Mouse (Mus musculus) adrenal gland, postnatal 10 days (tissue): ENCODE results near the gene Fam89b. TPM values are rescaled to one million over a fixed set of nuclear protein-coding genes. Genes with fewer than 3 reads are reported as not detected.

Experiments
- DNase-seq: peaks from one replicate; pipeline ENCODE4 v3.0.0; 2021; ENCODE audit warnings: mixed read lengths
- long read RNA-seq, 2 experiments: library from polyadenylated mRNA; stranded (forward); transcript quantifications; one replicate each; pipeline ENCODE4 v2.0.0; 2021
- total RNA-seq, 2 experiments: library from RNA; stranded (reverse); gene quantifications; 2 replicates each; pipeline ENCODE4 v1.2.3; 2021

Fam89b gene
- 10 to 100 TPM; 47.0 to 59.8 TPM for total RNA-seq
- long read RNA-seq, experiment 1, transcript Fam89b-202 (2 exons, 1,189 nt), result minor isoform, 8 of 70 reads
- long read RNA-seq, experiment 1, transcript Fam89b-203 (2 exons, 1,160 nt), result minor isoform, 5 of 70 reads
- long read RNA-seq, experiment 1, transcript Fam89b-201 (2 exons, 1,197 nt), result major isoform, 49 of 70 reads
- long read RNA-seq, experiment 1, partial matches to known transcripts, result 8 of 70 reads
- long read RNA-seq, experiment 1, other reads (novel, unspliced or antisense), result 0 of 70 reads
- long read RNA-seq, experiment 2, transcript Fam89b-201 (2 exons, 1,197 nt), result major isoform, 27 of 38 reads
- long read RNA-seq, experiment 2, transcript Fam89b-202 (2 exons, 1,189 nt), result minor isoform, 8 of 38 reads
- long read RNA-seq, experiment 2, partial matches to known transcripts, result 0 of 38 reads
- long read RNA-seq, experiment 2, other reads (novel, unspliced or antisense), result 0 of 38 reads

GRCm38 (mm10) chr19:5729444-5729815, at the start of gene Fam89b:
Gene Fam89b, minus strand, starts transcription at chr19:5729653.
- DNase-seq, result peak; percentile 95

GRCm38 (mm10) chr19:5778312-5778711, 48.9 kb upstream of the Fam89b start:
- DNase-seq, result no peak

DNA sequence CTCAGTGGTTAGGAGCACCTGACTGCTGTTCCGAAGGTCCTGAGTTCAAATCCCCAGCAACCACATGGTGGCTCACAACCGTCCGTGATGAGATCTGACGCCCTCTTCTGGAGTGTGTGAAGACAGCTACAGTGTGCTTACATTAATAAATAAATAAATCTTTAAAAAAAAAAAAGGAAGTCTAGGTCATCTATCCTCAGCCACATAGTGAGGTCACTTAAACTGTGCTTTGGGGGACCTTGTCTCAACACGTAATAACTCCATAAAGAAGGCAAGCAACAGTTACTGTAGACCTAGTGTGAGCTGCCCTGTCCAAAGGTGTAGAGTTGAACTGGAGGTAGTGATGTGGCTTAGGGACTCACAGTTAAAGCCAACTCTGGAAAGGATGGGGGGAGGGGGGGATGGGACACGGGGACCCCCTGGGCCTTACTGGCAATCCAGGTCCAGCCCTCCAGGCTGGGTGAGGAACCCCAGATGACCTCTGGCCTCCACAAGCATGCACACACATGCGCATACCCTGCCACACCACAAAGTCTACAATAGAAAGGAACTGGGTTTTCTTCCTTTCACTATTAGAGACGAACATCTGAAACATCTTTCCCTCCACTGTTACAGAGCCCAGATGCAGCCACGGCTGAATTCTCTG, 48.1 kb upstream of the Fam89b start:
- DNase-seq, result no peak

DNA sequence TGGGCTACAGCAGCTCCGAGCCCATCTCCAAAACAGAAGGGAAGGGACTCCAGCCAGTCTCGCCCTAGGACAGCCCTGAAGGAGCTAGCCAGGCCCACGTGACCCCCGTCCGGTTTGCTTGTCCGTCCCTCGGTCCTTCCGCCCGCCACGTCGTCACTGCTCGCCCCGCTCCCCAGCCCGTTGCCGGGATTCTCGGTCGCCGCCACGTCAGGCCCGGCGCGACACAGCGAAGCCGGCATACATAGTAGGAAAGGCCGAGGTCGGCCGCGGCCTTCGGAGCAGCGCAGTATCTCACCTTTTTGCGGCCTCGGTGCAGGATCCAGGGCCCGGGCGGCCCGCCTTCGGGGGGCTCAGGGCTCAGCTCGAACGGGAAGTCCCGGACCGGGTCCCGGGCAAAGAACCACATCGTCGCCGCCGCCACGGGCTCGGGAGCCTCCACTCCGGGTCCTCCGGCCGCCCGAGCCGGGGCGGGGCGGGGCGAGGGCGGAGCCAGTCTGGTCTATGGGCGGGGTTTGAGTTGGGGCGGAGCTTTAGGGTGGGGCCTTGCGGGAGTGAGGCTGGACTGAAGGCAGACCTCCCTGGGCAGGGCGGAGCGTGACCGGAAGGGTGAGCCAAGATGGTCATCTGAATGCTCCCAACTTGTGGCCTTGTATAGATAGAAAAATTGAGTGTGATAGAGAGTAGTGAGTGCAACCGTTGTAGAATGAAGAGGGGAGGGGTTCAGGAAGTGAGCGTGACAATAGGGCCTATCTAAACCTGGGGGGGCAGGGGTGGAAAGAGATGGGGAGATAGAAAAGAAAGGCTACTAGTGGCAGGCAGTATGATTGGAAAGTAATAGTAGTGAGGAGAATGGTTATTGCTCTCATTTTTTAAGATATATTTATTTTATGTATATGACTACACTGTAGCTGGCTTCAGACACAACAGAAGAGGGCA, 41.7 kb upstream of the Fam89b start, which contains the start of gene Scyl1:
TSS of gene Scyl1 (minus strand) at position 495 of the 936 bp plus-strand sequence.
- DNase-seq, result peak; percentile 99

- DNase-seq, result no peak
Observed at GRCm38 (mm10) chr19:5770311-5770710, 40.9 kb upstream of the Fam89b start.

DNA sequence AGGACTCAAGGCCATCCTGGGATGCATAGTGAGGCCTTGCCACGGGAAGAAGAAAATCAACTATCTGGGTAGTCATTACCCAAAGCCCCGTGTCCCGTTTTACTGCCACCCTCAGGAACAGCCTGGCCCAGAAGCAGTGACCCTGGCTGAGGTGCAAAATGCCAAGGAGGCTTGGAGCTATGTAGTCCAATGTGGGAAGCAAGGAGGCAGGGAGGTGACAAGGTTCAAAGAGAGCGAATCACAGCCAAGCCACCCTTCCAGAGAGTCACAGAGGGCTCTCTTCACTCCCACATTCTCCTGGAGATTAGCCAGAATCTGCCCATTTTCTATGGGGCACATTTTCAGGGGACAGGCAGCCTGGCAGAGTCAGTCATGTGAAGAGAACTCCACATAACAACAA, 37.8 kb upstream of the Fam89b start:
- no peak for DNase-seq

GRCm38 (mm10) chr19:5763163-5763562, 33.7 kb upstream of the Fam89b start:
- DNase-seq, result peak; percentile 71

- peak; percentile 66 for DNase-seq
Observed at GRCm38 (mm10) chr19:5758878-5759403, 29.5 kb upstream of the Fam89b start.

DNA sequence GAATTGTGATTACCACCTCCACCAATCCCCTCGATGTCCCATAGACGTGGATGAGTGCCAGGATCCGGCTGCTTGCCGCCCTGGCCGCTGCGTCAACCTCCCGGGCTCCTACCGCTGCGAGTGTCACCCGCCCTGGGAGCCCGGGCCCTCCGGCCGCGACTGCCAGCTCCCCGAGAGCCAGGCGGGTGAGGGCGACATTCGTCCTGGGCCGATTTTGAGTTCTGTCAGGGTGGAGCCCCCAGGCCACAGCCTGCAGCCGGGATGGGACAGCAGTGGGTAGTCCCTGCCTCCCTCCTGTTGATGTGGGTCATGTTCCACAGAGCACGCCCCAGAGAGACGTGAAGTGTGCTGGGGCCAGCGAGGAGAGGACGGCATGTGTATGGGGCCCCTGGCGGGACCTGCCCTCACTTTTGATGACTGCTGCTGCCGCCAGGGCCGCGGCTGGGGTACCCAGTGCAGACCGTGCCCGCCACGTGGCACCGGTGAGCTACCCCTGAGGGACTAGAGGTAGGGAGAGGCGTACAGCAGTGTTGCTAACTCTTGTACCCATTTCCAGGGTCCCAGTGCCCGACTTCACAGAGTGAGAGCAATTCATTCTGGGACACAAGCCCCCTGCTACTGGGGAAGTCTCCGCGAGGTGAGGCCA, 27.7 kb upstream of the Fam89b start:
- DNase-seq, result no peak

- DNase-seq, result no peak
Observed at GRCm38 (mm10) chr19:5756321-5756985, 27.0 kb upstream of the Fam89b start.

GRCm38 (mm10) chr19:5751742-5752141, 22.3 kb upstream of the Fam89b start:
- DNase-seq, result peak; percentile 85

GRCm38 (mm10) chr19:5750951-5751350, 21.5 kb upstream of the Fam89b start:
- DNase-seq, result no peak

GRCm38 (mm10) chr19:5749476-5749875, 20.0 kb upstream of the Fam89b start:
- peak; percentile 79 for DNase-seq

- no peak for DNase-seq
Observed at GRCm38 (mm10) chr19:5746907-5747363, 17.5 kb upstream of the Fam89b start.

DNA sequence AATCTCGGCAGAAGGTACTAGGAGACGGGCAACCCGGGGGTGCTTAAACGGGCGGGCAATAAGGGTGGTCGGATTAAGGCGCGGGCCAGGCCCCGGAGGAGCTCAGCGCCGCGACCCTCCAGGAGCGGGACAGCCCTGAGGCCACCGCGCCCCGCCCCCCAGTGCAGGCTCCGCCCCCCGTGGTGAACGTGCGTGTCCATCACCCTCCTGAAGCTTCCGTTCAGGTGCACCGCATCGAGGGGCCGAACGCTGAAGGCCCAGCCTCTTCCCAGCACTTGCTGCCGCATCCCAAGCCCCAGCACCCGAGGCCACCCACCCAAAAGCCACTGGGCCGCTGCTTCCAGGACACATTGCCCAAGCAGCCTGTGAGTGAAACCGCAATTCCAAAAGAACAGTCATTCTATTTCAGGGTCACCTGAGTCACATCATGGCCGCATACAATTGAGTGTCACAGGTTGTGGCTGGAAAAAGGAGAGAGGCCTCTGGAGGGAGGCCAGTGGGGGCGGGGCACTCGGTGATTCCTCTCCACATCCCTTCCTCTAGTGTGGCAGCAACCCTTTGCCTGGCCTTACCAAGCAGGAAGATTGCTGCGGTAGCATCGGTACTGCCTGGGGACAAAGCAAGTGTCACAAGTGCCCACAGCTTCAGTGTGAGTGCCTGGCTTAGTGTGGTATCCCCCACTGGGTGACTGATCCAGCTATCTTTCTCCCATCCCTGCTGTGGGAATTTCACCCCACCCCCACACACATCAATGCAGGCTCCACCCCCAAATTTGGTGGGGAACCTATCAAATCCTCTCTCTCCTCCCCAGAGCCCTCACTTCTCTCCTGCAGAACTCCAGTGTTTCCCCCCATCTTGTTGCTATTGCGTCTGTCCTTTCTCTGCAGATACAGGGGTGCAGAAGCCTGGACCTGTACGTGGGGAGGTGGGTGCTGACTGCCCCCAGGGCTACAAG, 16.6 kb upstream of the Fam89b start:
- DNase-seq, result peak; percentile 82

GRCm38 (mm10) chr19:5743576-5743975, 14.1 kb upstream of the Fam89b start:
- peak; percentile 67 for DNase-seq

GRCm38 (mm10) chr19:5742241-5742641, 12.8 kb upstream of the Fam89b start:
- DNase-seq, result peak; percentile 65

DNA sequence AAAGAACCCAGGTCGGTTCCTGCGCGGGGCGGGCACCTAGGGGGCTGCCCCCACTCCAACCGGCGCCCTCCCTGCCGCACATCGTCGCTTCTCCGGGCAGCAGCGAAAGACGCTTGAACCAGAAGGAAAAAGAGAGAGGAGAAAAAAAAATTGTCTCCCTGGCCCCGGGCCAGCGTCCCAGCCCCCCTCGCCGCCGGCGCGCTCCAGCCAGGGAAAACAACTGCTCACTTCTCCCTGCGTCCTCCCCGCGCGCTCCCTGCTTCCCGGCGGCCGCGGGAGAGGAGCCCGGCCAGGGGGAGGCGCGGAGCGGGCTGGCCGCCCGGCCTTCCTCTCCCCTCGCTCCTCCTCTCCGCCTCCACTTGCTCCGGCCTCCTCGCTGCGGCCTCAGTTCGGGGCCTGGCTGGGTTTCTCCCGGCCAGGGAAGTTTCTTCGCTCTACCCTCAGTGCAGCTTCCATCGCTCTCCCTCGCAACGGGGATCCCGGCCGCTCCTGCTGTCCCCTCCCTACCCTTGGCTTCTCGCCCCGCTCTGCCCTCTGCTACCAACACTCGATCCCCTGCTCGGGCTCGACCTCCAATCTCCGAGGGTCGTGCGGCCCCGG, 12.3 kb upstream of the Fam89b start:
- peak; percentile 92 for DNase-seq
